Mouse (Mus musculus): Measurements from ENCODE around the gene Cradd.

DNA sequence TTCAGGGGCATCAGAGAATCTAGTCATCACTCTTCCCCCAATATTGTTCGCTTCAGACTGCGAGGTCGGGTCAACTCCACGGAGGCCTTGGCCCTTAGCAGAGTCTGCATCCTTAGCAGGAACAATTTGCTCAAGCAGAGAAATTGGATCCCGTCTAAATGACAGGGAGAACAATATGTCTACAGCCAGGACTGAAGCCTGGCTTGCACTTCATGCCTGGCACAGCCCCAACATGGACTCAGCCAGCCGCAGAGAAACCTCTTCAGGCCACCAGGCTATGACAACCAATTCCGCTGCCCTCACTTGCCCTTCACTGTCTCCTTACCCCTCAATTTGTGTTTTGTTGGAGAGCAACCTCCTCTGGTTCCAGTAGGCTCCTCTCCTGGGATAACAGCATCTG, 123.6 kb downstream of the Cradd start:
- TF ChIP-seq POLR2A (IDR thresholded peaks at IDR 0.05; ENCODE audit: control insufficient read depth in 1 of 2, insufficient read depth in 1 of 2, low read depth in 1 of 2, low read length in 2 of 2, poor library complexity in 1 of 2) (no peak), RAD21 (IDR thresholded peaks at IDR 0.05; ENCODE audit: low read depth, low read length) (no peak), POLR2AphosphoS5 (IDR thresholded peaks at IDR 0.05; ENCODE audit: borderline replicate concordance, low read depth, low read length) (no peak), ZC3H11A (IDR thresholded peaks at IDR 0.05; ENCODE audit: low read depth, low read length) (no peak), CTCF (IDR thresholded peaks at IDR 0.05 in 2 of 3, conservative IDR thresholded peaks at IDR 0.05 in 1 of 3; ENCODE audit: control insufficient read depth in 1 of 3, insufficient read depth in 1 of 3, low read depth in 2 of 3, low read length in 3 of 3, poor library complexity in 1 of 3, severe bottlenecking in 1 of 3) (no peak)
